Mouse (Mus musculus) splenic B cell, adult 2 months (primary cell): ENCODE results near the gene Plxna2.

Experiments used
- DNase-seq: peaks from one replicate; pipeline ENCODE4 v3.0.0-alpha.2; 2011; ENCODE audit warnings: low read depth, low spot score
- H3K27me3 ChIP-seq: 2 replicates; pipeline ENCODE4 v1.6.1; 2012; ENCODE audit warnings: mild to moderate bottlenecking, low read length, moderate library complexity, mixed read lengths; ENCODE audit not compliant: control insufficient read depth, poor library complexity, insufficient read depth, severe bottlenecking
- H3K36me3 ChIP-seq: 2 replicates; pipeline ENCODE4 v1.6.1; 2012; ENCODE audit warnings: mild to moderate bottlenecking, low read length, moderate library complexity, mixed read lengths; ENCODE audit not compliant: control insufficient read depth, poor library complexity, insufficient read depth, severe bottlenecking

The Plxna2 gene

GRCm38 (mm10) chr1:194694805-194695204 lies 76.8 kb downstream of the Plxna2 start:
- no peak for DNase-seq
- Histone ChIP-seq H3K27me3 (no peaks in the 10 kb centered on the region), H3K36me3 (no peaks in the 10 kb centered on the region)

GRCm38 (mm10) chr1:194697439-194697838 lies 79.4 kb downstream of the Plxna2 start:
- DNase-seq, result no peak
- Histone ChIP-seq H3K27me3 (no peaks in the 10 kb centered on the region), H3K36me3 (no peaks in the 10 kb centered on the region)

GRCm38 (mm10) chr1:194699321-194699720 lies 81.3 kb downstream of the Plxna2 start:
- no peak for DNase-seq
- no peaks in the 10 kb centered on the region for H3K27me3 ChIP-seq
- no peaks in the 10 kb centered on the region for H3K36me3 ChIP-seq

GRCm38 (mm10) chr1:194703235-194703634 lies 85.2 kb downstream of the Plxna2 start:
- no peaks in the 10 kb centered on the region for H3K27me3 ChIP-seq
- H3K36me3 ChIP-seq, result no peaks in the 10 kb centered on the region
- DNase-seq, result no peak

GRCm38 (mm10) chr1:194704171-194704855 lies 86.3 kb downstream of the Plxna2 start:
- Histone ChIP-seq H3K36me3 (no peaks in the 10 kb centered on the region), H3K27me3 (no peaks in the 10 kb centered on the region)
- no peak for DNase-seq

- DNase-seq, result no peak
- Histone ChIP-seq H3K27me3 (no peaks in the 10 kb centered on the region), H3K36me3 (no peaks in the 10 kb centered on the region)
These were observed 88.5 kb downstream of the Plxna2 start for GRCm38 (mm10) chr1:194706566-194706965.

GRCm38 (mm10) chr1:194712373-194712772 lies 94.4 kb downstream of the Plxna2 start:
- no peak for DNase-seq
- no peaks in the 10 kb centered on the region for H3K36me3 ChIP-seq
- no peaks in the 10 kb centered on the region for H3K27me3 ChIP-seq

- no peak for DNase-seq
- H3K36me3 ChIP-seq, result no peaks in the 10 kb centered on the region
- no peaks in the 10 kb centered on the region for H3K27me3 ChIP-seq
These were observed 96.4 kb downstream of the Plxna2 start for GRCm38 (mm10) chr1:194714138-194715031.

GRCm38 (mm10) chr1:194717451-194717874 lies 99.4 kb downstream of the Plxna2 start:
- DNase-seq, result no peak
- H3K36me3 ChIP-seq, result no peaks in the 10 kb centered on the region

GRCm38 (mm10) chr1:194720406-194720805 lies 102.4 kb downstream of the Plxna2 start:
- Histone ChIP-seq H3K27me3 (no peaks in the 10 kb centered on the region), H3K36me3 (no peaks in the 10 kb centered on the region)
- no peak for DNase-seq

More at GRCm38 (mm10) chr1:194717451-194717874, 99.4 kb downstream of the Plxna2 start:
- H3K27me3 ChIP-seq, result no peaks in the 10 kb centered on the region

- H3K36me3 ChIP-seq, result no peaks in the 10 kb centered on the region
- H3K27me3 ChIP-seq, result no peaks in the 10 kb centered on the region
- DNase-seq, result no peak
These were observed 103.2 kb downstream of the Plxna2 start for GRCm38 (mm10) chr1:194721260-194721659.

- H3K36me3 ChIP-seq, result no peaks in the 10 kb centered on the region
- no peaks in the 10 kb centered on the region for H3K27me3 ChIP-seq
- DNase-seq, result no peak
These were observed 104.3 kb downstream of the Plxna2 start for GRCm38 (mm10) chr1:194722329-194722728.

- Histone ChIP-seq H3K36me3 (no peaks in the 10 kb centered on the region), H3K27me3 (no peaks in the 10 kb centered on the region)
- DNase-seq, result no peak
These were observed 116.8 kb downstream of the Plxna2 start for GRCm38 (mm10) chr1:194734836-194735235.

- Histone ChIP-seq H3K36me3 (no peaks in the 10 kb centered on the region), H3K27me3 (no peaks in the 10 kb centered on the region)
- no peak for DNase-seq
These were observed 121.9 kb downstream of the Plxna2 start for GRCm38 (mm10) chr1:194739894-194740293.

GRCm38 (mm10) chr1:194742901-194743422 lies 124.9 kb downstream of the Plxna2 start:
- Histone ChIP-seq H3K27me3 (no peaks in the 10 kb centered on the region), H3K36me3 (no peaks in the 10 kb centered on the region)
- DNase-seq, result no peak
